Mouse (Mus musculus) liver, embryonic 14.5 days (tissue): ENCODE data around the gene Rin3. TPM values are rescaled to one million over a fixed set of nuclear protein-coding genes. Genes with fewer than 3 reads are reported as not detected.
A peak's percentile ranks its signal among the peaks of the same experiment; 100 is the strongest.

Source experiments
- ATAC-seq: fragments of 200-750 bp; cut with Nextera tagmentation; 2 replicates; pipeline ENCODE4 v1.8.0; 2017; ENCODE audit warnings: moderate number of reproducible peaks, mild to moderate bottlenecking, moderate library complexity; ENCODE audit not compliant: insufficient read depth
- DNase-seq, 3 experiments: peaks; one replicate each; pipeline ENCODE4 v3.0.0-alpha.2; 2012 to 2013; ENCODE audit warnings: low read depth in 3 of 3, low spot score in 3 of 3
- H3K27ac ChIP-seq: fragments of 300-500 bp; sonication (generic); 2 replicates; pipeline ENCODE4 v1.5.1; 2014; ENCODE audit warnings: moderate library complexity, mild to moderate bottlenecking, control low read depth, inconsistent platforms
- H3K27me3 ChIP-seq: fragments of 300-500 bp; sonication (generic); 2 replicates; pipeline ENCODE4 v1.6.1; 2014; ENCODE audit warnings: mild to moderate bottlenecking, low read length, moderate library complexity; ENCODE audit not compliant: control insufficient read depth, insufficient read depth
- H3K36me3 ChIP-seq: fragments of 300-500 bp; sonication (generic); replicated peaks from 2 replicates; pipeline ENCODE4 v1.6.1; 2014; ENCODE audit warnings: low read depth; ENCODE audit not compliant: control insufficient read depth, insufficient read depth
- H3K4me1 ChIP-seq, 2 experiments: fragments of 200-500 bp in 1 of 2; fragments of 300-500 bp in 1 of 2; sonication (generic) in 1 of 2; replicated peaks; 2 replicates each; pipeline ENCODE4 v1.6.1; 2012 to 2014; ENCODE audit warnings: antibody characterized with exemption in 1 of 2, inconsistent platforms in 1 of 2, low read length in 1 of 2; ENCODE audit not compliant: control insufficient read depth in 2 of 2, insufficient read depth in 2 of 2
- H3K4me2 ChIP-seq: fragments of 300-500 bp; sonication (generic); 2 replicates; pipeline ENCODE4 v1.6.1; 2014; ENCODE audit warnings: low read depth, mild to moderate bottlenecking, control low read depth, moderate library complexity
- H3K4me3 ChIP-seq, 2 experiments: fragments of 200-500 bp in 1 of 2; fragments of 300-500 bp in 1 of 2; sonication (generic) in 1 of 2; 2 replicates each; pipeline ENCODE4 v1.5.1; 2012 to 2014; ENCODE audit warnings: low read depth in 2 of 2, low read length in 2 of 2, mild to moderate bottlenecking in 2 of 2, control low read depth in 1 of 2, inconsistent platforms in 1 of 2, moderate library complexity in 1 of 2; ENCODE audit not compliant: insufficient read depth in 1 of 2
- H3K9ac ChIP-seq: fragments of 300-500 bp; sonication (generic); replicated peaks from 2 replicates; pipeline ENCODE4 v1.6.1; 2014; ENCODE audit warnings: mild to moderate bottlenecking, control low read depth, moderate library complexity
- H3K9me3 ChIP-seq: fragments of 300-500 bp; sonication (generic); 2 replicates; pipeline ENCODE4 v1.6.1; 2016; ENCODE audit warnings: low read length, mixed read lengths; ENCODE audit not compliant: control insufficient read depth
- CTCF ChIP-seq: IDR thresholded peaks from 2 replicates; pipeline ENCODE4 v1.5.1; 2016; ENCODE audit warnings: antibody characterized with exemption, low read depth, control low read depth
- EP300 ChIP-seq: IDR thresholded peaks from 2 replicates; pipeline ENCODE4 v1.6.1; 2016; ENCODE audit warnings: antibody characterized with exemption, low read depth
- WGBS: fragments of 180-500 bp; shearing (Covaris S2); extraction: QIAGEN DNeasy Blood & Tissue Kit; methylation state at CpG from one replicate; pipeline ENCODE4 v1.1.7; 2014; ENCODE audit not compliant: insufficient replicate concordance; 5-methylcytosine and 5-hydroxymethylcytosine counted together
- polyA plus RNA-seq, 2 experiments: library from polyadenylated mRNA; depleted of rRNA in 1 of 2; stranded (reverse) in 1 of 2; unstranded in 1 of 2; fragments of >200 nt; fragmentation: Nextera tagmentation in 1 of 2; extraction: Ambion mirVana in 1 of 2; gene quantifications; 2 replicates each; pipeline versions ENCODE4 v1.2.1 to v1.2.3; 2012 to 2014

The Rin3 gene
- polyA plus RNA-seq, 2 experiments, result 3.1 to 4.5 TPM

GRCm38 (mm10) chr12:102308001-102308456 is 25.2 kb downstream of the Rin3 start:
- Histone ChIP-seq H3K36me3 (no peaks in the 10 kb centered on the region), H3K4me1 (peaks cover 0 to 37% of the 10 kb centered on the region in 2 experiments; a peak in 2 of 4 replicates), H3K4me3 (no peak overlapping the region), H3K4me2 (no peak overlapping the region), H3K9me3 (no peaks in the 10 kb centered on the region), H3K27ac (no peak overlapping the region), H3K9ac (no peak overlapping the region), H3K27me3 (no peaks in the 10 kb centered on the region)
- no peak for TF ChIP-seq EP300
- TF ChIP-seq CTCF, result no peak
- DNase-seq (no peak), ATAC-seq (peak; percentile 19)
- WGBS, result 48% methylated on average over 6 of the region's 6 CpGs

DNA sequence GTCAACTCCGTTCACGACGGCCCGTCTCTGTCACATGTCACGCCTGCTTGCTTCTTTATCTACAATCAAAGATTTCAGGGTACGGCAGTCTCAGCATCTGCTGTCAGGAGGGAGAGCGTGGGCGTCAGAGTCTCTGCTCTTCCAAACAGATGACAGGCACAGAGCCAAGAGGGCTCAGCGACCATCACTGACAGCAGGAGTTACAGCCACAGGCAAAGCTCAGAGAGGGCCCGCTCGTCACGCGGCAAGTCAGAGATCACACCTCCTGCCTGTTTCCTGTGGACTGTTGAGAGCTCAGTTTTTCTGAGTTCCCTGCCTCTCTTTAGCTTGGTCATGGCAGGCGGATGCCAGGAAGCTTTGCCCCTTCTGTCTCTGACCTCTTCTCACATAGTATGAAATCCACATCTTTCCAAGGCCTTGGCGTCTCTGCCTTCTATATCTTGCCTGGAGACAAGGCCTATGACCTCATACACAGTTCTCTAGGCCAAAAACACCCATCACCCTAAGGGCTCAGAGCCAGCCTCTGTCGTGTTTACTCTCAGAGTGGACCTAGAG is 25.7 kb downstream of the Rin3 start:
- Histone ChIP-seq H3K4me1 (peaks cover 0 to 34% of the 10 kb centered on the region in 2 experiments; a peak in 2 of 4 replicates), H3K27me3 (no peaks in the 10 kb centered on the region), H3K4me3 (no peak overlapping the region), H3K9me3 (no peaks in the 10 kb centered on the region), H3K27ac (no peak overlapping the region), H3K36me3 (no peaks in the 10 kb centered on the region), H3K9ac (no peak overlapping the region), H3K4me2 (no peak overlapping the region)
- DNase-seq (no peak), ATAC-seq (peak; percentile 19)
- 45% methylated on average over 16 of the region's 16 CpGs for WGBS
- TF ChIP-seq EP300, result no peak
- TF ChIP-seq CTCF, result no peak

DNA sequence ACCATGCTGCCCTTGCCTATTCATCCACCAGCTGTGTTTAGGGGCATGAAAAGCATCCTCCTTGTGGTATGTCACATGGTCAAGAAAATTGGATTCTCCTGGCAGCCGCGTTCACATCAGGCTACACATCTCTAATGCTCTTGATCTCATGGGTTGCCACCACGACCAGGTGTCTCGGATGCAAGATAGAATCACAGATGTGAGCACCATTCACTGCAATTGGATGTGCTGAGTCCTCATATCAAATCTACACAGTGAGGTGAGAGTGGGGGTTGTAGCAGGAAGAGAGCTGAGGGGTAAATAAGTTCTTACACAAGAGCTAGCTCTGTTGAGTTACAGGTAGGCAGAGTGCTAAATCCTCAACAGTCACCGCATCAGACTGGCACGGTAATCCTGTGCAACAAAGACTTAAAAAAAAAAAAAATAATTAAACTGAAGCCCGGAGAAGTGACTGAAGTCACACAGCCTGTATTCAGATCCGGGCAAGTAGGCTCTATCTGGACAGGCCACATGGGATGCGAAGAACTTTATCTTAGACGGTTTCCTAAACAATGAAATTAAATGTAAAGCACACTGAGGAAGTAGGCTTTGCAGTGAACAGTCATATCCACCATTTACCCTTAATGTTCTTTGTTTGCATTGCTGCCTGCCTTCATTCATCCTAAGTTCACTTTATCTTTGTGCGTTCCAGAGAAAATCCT is 26.4 kb downstream of the Rin3 start:
- Histone ChIP-seq H3K4me3 (no peak overlapping the region), H3K4me2 (no peak overlapping the region), H3K27ac (no peak overlapping the region), H3K4me1 (peaks cover 0 to 30% of the 10 kb centered on the region in 2 experiments; a peak in 2 of 4 replicates), H3K9me3 (no peaks in the 10 kb centered on the region), H3K9ac (no peak overlapping the region), H3K36me3 (no peaks in the 10 kb centered on the region), H3K27me3 (no peaks in the 10 kb centered on the region)
- no peak for TF ChIP-seq CTCF
- TF ChIP-seq EP300, result no peak
- no peak for DNase-seq
- ATAC-seq, result no peak
- WGBS, result 64% methylated on average over 11 of the region's 11 CpGs

- no peaks in the 10 kb centered on the region for H3K27me3 ChIP-seq
- no peak overlapping the region for H3K9ac ChIP-seq
- H3K9me3 ChIP-seq, result no peaks in the 10 kb centered on the region
- peaks cover 0 to 25% of the 10 kb centered on the region in 2 experiments; a peak in 2 of 4 replicates for H3K4me1 ChIP-seq
- ATAC-seq (no peak), DNase-seq (no peak)
- H3K4me2 ChIP-seq, result no peak overlapping the region
- no peak for TF ChIP-seq EP300
- no peak for TF ChIP-seq CTCF
- H3K36me3 ChIP-seq, result no peaks in the 10 kb centered on the region
- H3K27ac ChIP-seq, result no peak overlapping the region
- 73% methylated on average over 8 of the region's 8 CpGs for WGBS
- no peak overlapping the region for H3K4me3 ChIP-seq
Measured at GRCm38 (mm10) chr12:102309800-102310195, 26.9 kb downstream of the Rin3 start.

GRCm38 (mm10) chr12:102310261-102310660 is 27.4 kb downstream of the Rin3 start:
- H3K4me2 ChIP-seq, result no peak overlapping the region
- H3K4me1 ChIP-seq, result peaks cover 0 to 24% of the 10 kb centered on the region in 2 experiments; a peak in 2 of 4 replicates
- H3K4me3 ChIP-seq, result no peak overlapping the region
- H3K9ac ChIP-seq, result no peak overlapping the region
- WGBS, result 69% methylated on average over 3 of the region's 3 CpGs
- H3K9me3 ChIP-seq, result no peaks in the 10 kb centered on the region
- TF ChIP-seq CTCF, result no peak
- no peak for TF ChIP-seq EP300
- H3K27ac ChIP-seq, result no peak overlapping the region
- ATAC-seq (no peak), DNase-seq (no peak)
- H3K36me3 ChIP-seq, result no peaks in the 10 kb centered on the region
- H3K27me3 ChIP-seq, result no peaks in the 10 kb centered on the region
